Mouse (Mus musculus): ENCODE measurements around the gene H2afz. TPM values are rescaled to one million over a fixed set of nuclear protein-coding genes. Genes with fewer than 3 reads are reported as not detected.
"Not testable (repeated sequence)": the region's sequence is repeated elsewhere in the genome, so short reads cannot be mapped to it uniquely, and the experiment has no call there.

H2afz gene
- total RNA-seq, 2 experiments from 2014 or later = 168 to 196 TPM

- intact Hi-C loops (cut with DNase I) = no loop called here
- Histone ChIP-seq H3K4me3 (no peak overlapping the region), H3K27ac (no peak overlapping the region)
- DNase-seq (ENCODE audit: extremely low spot score in 1 of 2, low spot score in 2 of 2) = no peak
- TF ChIP-seq CTCF (IDR thresholded peaks at IDR 0.05) = no peak
These were observed 17.7 kb upstream of the H2afz start for GRCm38 (mm10) chr3:137846552-137846951.

DNA sequence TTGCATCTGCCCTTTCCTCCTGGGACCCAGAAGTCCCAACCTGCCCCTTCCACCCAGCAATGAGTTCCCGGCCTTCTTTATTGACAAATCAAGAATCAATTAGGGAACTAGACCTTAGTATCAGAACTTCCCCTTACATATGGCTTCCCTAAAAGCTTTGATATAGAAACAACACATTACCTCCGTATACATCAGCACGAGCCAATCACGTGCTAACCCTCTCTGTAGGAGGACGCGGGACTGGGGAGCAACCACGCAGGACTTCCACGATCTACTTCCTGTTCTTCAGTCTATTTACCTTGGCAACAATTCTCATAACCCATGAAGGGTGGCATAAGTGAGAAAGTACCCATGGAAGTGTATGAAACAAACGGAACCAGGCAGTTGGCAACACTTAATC, 15.9 kb upstream of the H2afz start:
- H3K4me3 ChIP-seq = no peak overlapping the region
- no peak for TF ChIP-seq CTCF (IDR thresholded peaks at IDR 0.05)
- H3K27ac ChIP-seq = no peak overlapping the region
- DNase-seq (ENCODE audit: extremely low spot score in 1 of 2, low spot score in 2 of 2) = no peak
- intact Hi-C loops (cut with DNase I) = no loop called here

DNA sequence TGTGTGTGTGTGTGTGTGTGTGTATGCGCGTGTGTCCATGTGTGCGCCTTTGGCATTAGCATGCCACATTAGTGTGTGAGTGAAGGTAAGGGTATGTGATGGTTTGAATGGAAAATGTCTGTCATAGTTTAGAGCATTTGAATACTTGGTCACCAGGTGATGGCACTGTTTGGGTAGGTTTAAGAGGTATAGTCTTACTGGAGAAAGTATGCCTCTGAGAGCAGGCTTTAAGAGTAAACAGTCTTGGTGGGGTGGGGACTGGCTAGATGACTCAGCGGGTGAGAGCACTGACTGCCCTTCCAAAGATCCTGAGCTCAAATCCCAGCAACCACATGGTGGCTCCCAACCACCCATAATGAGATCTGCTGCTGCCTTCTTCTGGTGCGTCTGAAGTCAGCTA, 14.6 kb upstream of the H2afz start:
- intact Hi-C loops (cut with DNase I) = no loop called here
- no peak for DNase-seq (ENCODE audit: extremely low spot score in 1 of 2, low spot score in 2 of 2)
- Histone ChIP-seq H3K4me3 (no peak overlapping the region), H3K27ac (no peak overlapping the region)
- TF ChIP-seq CTCF (IDR thresholded peaks at IDR 0.05) = no peak

DNA sequence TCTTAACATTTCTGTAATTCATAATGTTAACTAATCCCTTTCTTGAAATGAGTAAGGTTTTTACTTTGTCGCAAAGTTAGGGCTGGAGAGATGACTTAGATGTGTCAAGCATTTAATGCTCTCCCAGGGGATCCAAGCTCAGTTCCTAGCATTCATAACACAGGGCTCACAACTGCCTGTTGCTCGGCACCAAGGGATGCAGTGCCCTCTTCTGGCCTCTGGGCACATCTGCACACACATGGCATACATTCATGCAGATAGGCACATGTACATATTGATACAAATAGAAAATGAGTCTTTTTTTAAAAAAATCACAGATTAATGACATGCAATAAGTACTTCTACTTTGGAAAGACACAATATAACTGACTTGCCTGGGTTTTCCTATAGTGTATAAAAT, 13.1 kb upstream of the H2afz start:
- no peak for TF ChIP-seq CTCF (IDR thresholded peaks at IDR 0.05)
- intact Hi-C loops (cut with DNase I) = no loop called here
- H3K4me3 ChIP-seq = no peak overlapping the region

DNA sequence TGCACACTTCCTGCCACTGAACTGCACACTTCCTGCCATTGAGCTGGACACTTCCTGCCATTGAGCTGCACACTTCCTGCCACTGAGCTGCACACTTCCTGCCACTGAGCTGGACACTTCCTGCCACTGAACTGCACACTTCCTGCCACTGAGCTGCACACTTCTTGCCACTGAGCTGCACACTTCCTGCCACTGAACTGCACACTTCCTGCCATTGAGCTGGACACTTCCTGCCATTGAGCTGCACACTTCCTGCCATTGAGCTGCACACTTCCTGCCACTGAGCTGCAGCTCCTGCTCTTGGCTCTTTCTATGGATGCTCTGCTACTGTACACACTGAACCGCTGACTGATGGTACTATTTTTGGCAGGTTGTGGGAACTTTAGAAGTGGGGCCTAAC, 11.3 kb upstream of the H2afz start:
- H3K4me3 ChIP-seq; DNase-seq (ENCODE audit: extremely low spot score in 1 of 2, low spot score in 2 of 2); intact Hi-C loops (cut with DNase I); H3K27ac ChIP-seq: not testable (repeated sequence)

More for the DNA sequence above, 13.1 kb upstream of the H2afz start:
- no peak overlapping the region for H3K27ac ChIP-seq
- DNase-seq (ENCODE audit: extremely low spot score in 1 of 2, low spot score in 2 of 2) = no peak

- DNase-seq (ENCODE audit: extremely low spot score in 1 of 2, low spot score in 2 of 2) = no peak
- Histone ChIP-seq H3K27ac (no peak overlapping the region), H3K4me3 (no peak overlapping the region)
- no peak for TF ChIP-seq CTCF (IDR thresholded peaks at IDR 0.05)
- intact Hi-C loops (cut with DNase I) = loop anchor here (5.0 kb wide), 1 partner anchor 73 kb away; no protein-coding TSS in a partner anchor
These were observed 9.0 kb upstream of the H2afz start for GRCm38 (mm10) chr3:137855328-137855727.

- no peak for DNase-seq (ENCODE audit: extremely low spot score in 1 of 2, low spot score in 2 of 2)
- Histone ChIP-seq H3K4me3 (no peak overlapping the region), H3K27ac (no peak overlapping the region)
- no peak for TF ChIP-seq CTCF (IDR thresholded peaks at IDR 0.05)
- intact Hi-C loops (cut with DNase I) = loop anchor here (5.0 kb wide), 1 partner anchor 74 kb away; no protein-coding TSS in a partner anchor
These were observed 8.2 kb upstream of the H2afz start for GRCm38 (mm10) chr3:137856061-137856460.

- Histone ChIP-seq H3K27ac (no peak overlapping the region), H3K4me3 (no peak overlapping the region)
- no peak for TF ChIP-seq CTCF (IDR thresholded peaks at IDR 0.05)
- DNase-seq (ENCODE audit: extremely low spot score in 1 of 2, low spot score in 2 of 2) = no peak
- intact Hi-C loops (cut with DNase I) = loop anchor here (5.0 kb wide), 1 partner anchor 582 kb away; the partner anchor contains the start of gene Adh5
These were observed 3.7 kb upstream of the H2afz start for GRCm38 (mm10) chr3:137860394-137861170.

DNA sequence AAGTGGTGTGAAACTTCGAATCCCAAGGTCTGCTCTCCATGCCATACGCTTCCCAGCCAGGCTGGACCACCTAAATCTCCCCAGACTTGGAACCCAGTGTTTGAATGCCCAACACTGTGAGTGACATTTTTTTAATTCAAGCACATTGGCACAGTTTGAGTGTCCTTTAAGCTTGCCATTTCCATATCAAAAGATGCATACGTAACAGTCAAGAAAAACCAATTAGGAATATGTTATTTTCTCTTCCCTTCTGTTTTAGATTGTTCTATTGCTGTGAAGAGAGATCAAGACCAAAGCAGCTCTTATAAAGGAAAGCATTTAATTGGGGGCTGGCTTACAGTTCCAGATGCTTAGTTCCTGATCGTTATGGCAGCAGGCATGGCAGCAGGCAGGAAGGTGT, 2.9 kb upstream of the H2afz start:
- intact Hi-C loops (cut with DNase I) = loop anchor here (5.0 kb wide), 1 partner anchor 581 kb away; the partner anchor contains the start of gene Adh5

DNA sequence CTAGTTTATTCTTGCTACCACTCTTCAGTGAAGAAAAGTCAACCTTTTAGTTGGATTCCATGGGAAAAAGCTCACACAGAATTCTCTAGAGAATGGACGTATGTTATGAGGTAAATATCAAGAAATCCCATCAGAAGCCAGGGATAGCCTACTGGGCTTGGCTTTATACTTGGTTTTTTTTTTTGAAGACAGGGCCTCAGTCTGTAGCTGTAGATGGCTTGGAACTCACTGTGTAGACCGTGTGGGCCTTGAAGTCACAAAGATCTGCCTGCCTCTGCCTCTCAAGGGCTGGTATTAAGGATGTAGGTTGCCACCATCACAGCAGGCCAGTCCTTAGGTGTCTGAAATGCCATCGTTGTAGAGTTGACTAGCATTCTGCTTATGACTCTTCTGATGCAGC, 1.7 kb upstream of the H2afz start:
- no peak for DNase-seq (ENCODE audit: extremely low spot score in 1 of 2, low spot score in 2 of 2)
- no peak overlapping the region for H3K4me3 ChIP-seq
- no peak for TF ChIP-seq CTCF (IDR thresholded peaks at IDR 0.05)
- H3K27ac ChIP-seq = no peak overlapping the region
- intact Hi-C loops (cut with DNase I) = loop anchor here (5.0 kb wide), 1 partner anchor 580 kb away; the partner anchor contains the start of gene Adh5

More for the DNA sequence above, 2.9 kb upstream of the H2afz start:
- no peak for DNase-seq (ENCODE audit: extremely low spot score in 1 of 2, low spot score in 2 of 2)
- H3K27ac ChIP-seq = no peak overlapping the region
- TF ChIP-seq CTCF (IDR thresholded peaks at IDR 0.05) = no peak
- no peak overlapping the region for H3K4me3 ChIP-seq

DNA sequence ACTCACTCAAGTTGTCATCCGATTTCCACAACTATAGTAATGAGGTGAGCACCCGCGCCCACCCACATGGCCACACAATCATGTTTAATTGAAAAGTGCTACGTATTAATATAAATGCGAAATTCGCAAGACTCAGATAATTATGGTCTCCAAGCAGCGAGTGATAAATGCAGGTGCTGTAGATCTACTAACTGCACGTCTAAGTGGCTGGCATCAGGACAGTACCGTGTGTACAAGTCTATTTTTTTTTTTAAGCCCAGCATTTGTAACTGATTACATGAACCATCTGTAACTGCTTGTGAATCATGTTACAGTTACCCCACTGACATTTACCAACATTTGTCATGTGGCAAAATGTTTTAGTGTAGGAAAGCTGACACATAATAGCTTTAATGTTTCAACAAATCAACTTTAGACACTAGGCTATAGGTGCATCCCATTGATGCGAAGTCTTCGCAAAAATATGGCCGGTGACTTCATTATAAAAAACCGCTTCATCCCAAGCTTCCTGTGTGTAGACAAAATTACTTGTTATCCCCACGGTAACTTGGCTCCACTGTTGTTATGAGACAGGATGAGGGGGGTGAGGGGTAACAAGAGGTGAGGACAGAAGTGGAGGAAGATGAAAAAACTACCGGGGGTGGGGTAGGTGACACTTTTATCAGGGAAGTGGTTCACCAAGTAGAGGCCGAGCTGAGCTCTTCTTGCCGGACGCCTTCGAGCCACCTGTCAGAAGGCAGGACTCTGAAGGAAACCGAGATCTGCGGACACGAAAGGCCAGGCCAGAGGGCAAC, 760 bp upstream of the H2afz start:
- Histone ChIP-seq H3K4me3 (peak overlapping the region; percentile 87), H3K27ac (peak overlapping the region; percentile 92)
- DNase-seq (ENCODE audit: extremely low spot score in 1 of 2, low spot score in 2 of 2) = no peak
- no peak for TF ChIP-seq CTCF (IDR thresholded peaks at IDR 0.05)
- intact Hi-C loops (cut with DNase I) = loop anchor here (5.0 kb wide), 1 partner anchor 579 kb away; the partner anchor contains the start of gene Adh5
